In the genomic region with DNA sequence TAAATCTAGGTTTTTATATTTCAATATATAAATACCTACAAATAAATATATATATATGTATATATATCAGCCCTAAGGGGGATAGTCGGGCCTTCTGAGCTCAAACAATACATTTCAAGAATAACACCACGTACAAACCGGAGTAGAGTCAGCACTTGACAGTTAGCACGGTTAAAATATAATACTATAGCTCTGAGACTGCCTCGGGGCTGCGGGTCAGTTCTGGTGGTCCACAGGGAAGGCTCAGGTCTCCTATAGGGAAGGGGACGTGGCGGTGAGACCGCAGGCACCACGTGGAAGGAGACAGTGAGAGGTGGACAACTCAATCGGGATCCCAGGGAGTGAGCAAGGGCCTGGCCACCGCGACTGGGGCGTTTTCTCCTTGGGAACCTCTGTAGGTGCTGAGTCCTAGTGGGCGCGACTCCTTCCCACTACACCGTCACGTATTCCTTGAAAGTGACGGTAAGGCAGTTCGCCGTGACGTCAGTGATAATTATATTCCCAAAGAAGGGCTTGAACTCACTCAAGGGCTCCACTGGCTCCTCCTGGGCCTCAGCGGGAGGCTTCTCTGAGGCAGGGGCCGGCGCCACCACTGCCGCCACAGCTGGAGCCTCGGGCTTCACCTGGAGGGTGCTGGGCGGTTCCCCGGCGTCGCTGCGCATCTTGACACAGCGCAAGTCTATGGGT, we compare ENCODE assay signal across 9 mouse cellular contexts. TPM values are rescaled to one million over a fixed set of nuclear protein-coding genes. Genes with fewer than 3 reads are reported as not detected.
DNase-seq lines count a peak whose midpoint lies in the region; ATAC-seq lines count a peak whose summit lies in the region.
"Had no signal": no experiment of that assay in that cellular context is flagged by ENCODE, and none has a peak within 500 bp of the region (broad histone marks: within the 10 kb centered on the region; RNA-seq: fewer than 3 reads in every experiment).

No protein-coding gene starts in this region.

- peak overlapping the region; percentile 27 for H3K4me2 ChIP-seq in hindbrain, embryonic 12.5 days (replicated peaks)
- peak overlapping the region; percentile 29 for H3K4me2 ChIP-seq in midbrain, embryonic 12.5 days (replicated peaks)

- WGBS in hindbrain, embryonic 12.5 days = 22% methylated on average over 33 of the region's 33 CpGs
- WGBS in midbrain, embryonic 12.5 days = 20% methylated on average over 33 of the region's 33 CpGs

- H3K36me3 ChIP-seq in hindbrain, embryonic 12.5 days = peaks cover 15% of the 10 kb centered on the region
- H3K36me3 ChIP-seq in midbrain, embryonic 12.5 days = peaks cover 10% of the 10 kb centered on the region

- DNase-seq in cerebellum, adult 9-11 months = peak; percentile 30
- DNase-seq in cerebellum, adult 11 months = no peak
- DNase-seq in embryo, embryonic 9.5 days (ENCODE audit: extremely low spot score) = peak; percentile 15
- no peak for DNase-seq in gastrocnemius, postnatal 36 days
- no peak for DNase-seq in gastrocnemius, adult 18-20 months (ENCODE audit: low spot score)
- DNase-seq: lung, adult 18-20 months had no signal

- H3K27me3 ChIP-seq in hindbrain, embryonic 12.5 days = peaks cover 52% of the 10 kb centered on the region
- peaks cover 53% of the 10 kb centered on the region for H3K27me3 ChIP-seq in midbrain, embryonic 12.5 days

- H3K9me3 ChIP-seq in hindbrain, embryonic 12.5 days (replicated peaks) = no peaks in the 10 kb centered on the region
- no peaks in the 10 kb centered on the region for H3K9me3 ChIP-seq in midbrain, embryonic 12.5 days

- no peak for ATAC-seq in hindbrain, embryonic 12.5 days (ENCODE audit: low FRiP score)
- ATAC-seq in midbrain, embryonic 12.5 days (ENCODE audit: low FRiP score, low read depth) = no peak
- no peak for ATAC-seq in erythroid progenitor cell, adult 5-6 weeks (replicated peaks; ENCODE audit: low FRiP score, poor library complexity, severe bottlenecking)

- no peak overlapping the region for H3K27ac ChIP-seq in hindbrain, embryonic 12.5 days
- H3K27ac ChIP-seq in midbrain, embryonic 12.5 days (replicated peaks) = no peak overlapping the region

- intact Hi-C loops in gastrocnemius, postnatal 36 days (cut with DNase I) = no loop called here

- H3K9ac ChIP-seq in hindbrain, embryonic 12.5 days = 0 out of 2 replicates have a peak overlapping the region, but pooled peaks have one; percentile 15
- peak overlapping the region; percentile 17; the same call in 1 of the 2 replicates for H3K9ac ChIP-seq in midbrain, embryonic 12.5 days (replicated peaks)

- H3K4me1 ChIP-seq in hindbrain, embryonic 12.5 days = peaks cover 68% of the 10 kb centered on the region
- peaks cover 72% of the 10 kb centered on the region for H3K4me1 ChIP-seq in midbrain, embryonic 12.5 days

- H3K4me3 ChIP-seq in hindbrain, embryonic 12.5 days = peak overlapping the region; percentile 21
- peak overlapping the region; percentile 20 for H3K4me3 ChIP-seq in midbrain, embryonic 12.5 days

RNA-seq across cellular contexts. Expression of a gene that starts 5.4 kb away (rescaled TPM):
- 13.2 and 15.0 TPM in 2 replicates for polyA plus RNA-seq in hindbrain, embryonic 12.5 days (2016; fragmentation: Nextera tagmentation; extraction: Ambion mirVana)
- polyA plus RNA-seq in midbrain, embryonic 12.5 days (2016; fragmentation: Nextera tagmentation; extraction: Ambion mirVana) = 12.4 and 15.2 TPM in 2 replicates
- 5.4 and 13.4 TPM in 2 replicates for total RNA-seq in erythroid progenitor cell, adult 5-6 weeks (2015; ENCODE audit: low replicate concordance)
- total RNA-seq in erythroid progenitor cell, adult 5-6 weeks (2017; ENCODE audit: low replicate concordance) = 2.7 and 4.4 TPM in 2 replicates
- 1 to 10 TPM; 1.6 to 3.0 TPM for total RNA-seq in gastrocnemius, postnatal 36 days (2021)
- total RNA-seq in gastrocnemius, adult 18-20 months (2021) = 1 to 10 TPM; 1.6 to 2.5 TPM

RNA-seq across cellular contexts. Expression of a gene that starts 39.8 kb away (rescaled TPM):
- polyA plus RNA-seq in hindbrain, embryonic 12.5 days (2016; fragmentation: Nextera tagmentation; extraction: Ambion mirVana) = 9.9 and 11.6 TPM in 2 replicates
- polyA plus RNA-seq in midbrain, embryonic 12.5 days (2016; fragmentation: Nextera tagmentation; extraction: Ambion mirVana) = 12.1 and 15.1 TPM in 2 replicates
- total RNA-seq in erythroid progenitor cell, adult 5-6 weeks (2015; ENCODE audit: low replicate concordance) = 1.3 TPM in 1 of 2 replicates, not detected in the other
- total RNA-seq in erythroid progenitor cell, adult 5-6 weeks (2017; ENCODE audit: low replicate concordance) = 1.0 and 3.3 TPM in 2 replicates
- 1 to 10 TPM; 1.5 to 1.9 TPM for total RNA-seq in gastrocnemius, postnatal 36 days (2021)
- total RNA-seq in gastrocnemius, adult 18-20 months (2021) = 1 to 10 TPM; 2.6 to 3.5 TPM

RNA-seq across cellular contexts. Expression of a gene that starts 57.8 kb away (rescaled TPM):
- 60.5 and 62.5 TPM in 2 replicates for polyA plus RNA-seq in hindbrain, embryonic 12.5 days (2016; fragmentation: Nextera tagmentation; extraction: Ambion mirVana)
- 81.0 and 86.0 TPM in 2 replicates for polyA plus RNA-seq in midbrain, embryonic 12.5 days (2016; fragmentation: Nextera tagmentation; extraction: Ambion mirVana)
- total RNA-seq in erythroid progenitor cell, adult 5-6 weeks (2015; ENCODE audit: low replicate concordance) = not detected in 2 replicates
- total RNA-seq in erythroid progenitor cell, adult 5-6 weeks (2017; ENCODE audit: low replicate concordance) = 0.51 TPM in 1 of 2 replicates, not detected in the other
- 1 to 10 TPM in 1 of 2 experiments, under 1 TPM in 1; 0.79 to 1.1 TPM for total RNA-seq in gastrocnemius, postnatal 36 days (2021)
- total RNA-seq in gastrocnemius, adult 18-20 months (2021) = 1 to 10 TPM in 1 of 2 experiments, under 1 TPM in 1; 0.85 to 1.0 TPM

Comparison
In these comparisons a context has a peak if more than half of its experiments do, and no peak if none do; other contexts are left out.
1. DNase-seq: peak in cerebellum, adult 9-11 months (single experiment) and embryo, embryonic 9.5 days (single experiment); none in cerebellum, adult 11 months (single experiment), gastrocnemius, postnatal 36 days (0 of 2) and gastrocnemius, adult 18-20 months (single experiment).